17 mouse cellular contexts compared by ENCODE assay signal in genomic region chr8:112911422-112911821, GRCm38 (mm10).
"Had no signal": no experiment of that assay in that cellular context is flagged by ENCODE, and none has a peak within 500 bp of the region (broad histone marks: within the 10 kb centered on the region; RNA-seq: fewer than 3 reads in every experiment).

No protein-coding gene starts in this region.

- ATAC-seq: liver, postnatal 0 days; lung, postnatal 0 days; midbrain, embryonic 13.5 days; midbrain, embryonic 15.5 days had no signal

- H3K9me3 ChIP-seq: lung, embryonic 15.5 days; midbrain, embryonic 13.5 days; midbrain, embryonic 15.5 days; stomach, embryonic 15.5 days had no signal

- H3K4me1 ChIP-seq: megakaryocyte, embryonic 14.5 days had no signal

- H3K4me2 ChIP-seq: lung, embryonic 15.5 days; midbrain, embryonic 11.5 days; midbrain, embryonic 13.5 days; midbrain, embryonic 15.5 days; stomach, embryonic 15.5 days had no signal

- DNase-seq: liver, postnatal 0 days; lung, adult 2 months; lung, postnatal 14 days; lung, postnatal 36 days; right cerebral cortex, postnatal 14 days; thymus, adult 2 months; thymus, postnatal 25 days; thymus, postnatal 4 days had no signal

- H3K4me3 ChIP-seq: lung, embryonic 15.5 days; megakaryocyte, embryonic 14.5 days; midbrain, embryonic 13.5 days; midbrain, embryonic 15.5 days; stomach, embryonic 15.5 days had no signal

- H3K27me3 ChIP-seq: lung, embryonic 15.5 days; megakaryocyte, embryonic 14.5 days; midbrain, embryonic 13.5 days; midbrain, embryonic 15.5 days; stomach, embryonic 15.5 days had no signal

- H3K9ac ChIP-seq: liver, postnatal 0 days; lung, embryonic 15.5 days; midbrain, embryonic 13.5 days; midbrain, embryonic 15.5 days; stomach, embryonic 15.5 days had no signal

- H3K27ac ChIP-seq: lung, embryonic 15.5 days; macrophage; midbrain, embryonic 13.5 days; midbrain, embryonic 15.5 days; stomach, embryonic 15.5 days; stomach, postnatal 0 days had no signal

- H3K36me3 ChIP-seq: lung, embryonic 15.5 days; midbrain, embryonic 13.5 days; midbrain, embryonic 15.5 days; stomach, embryonic 15.5 days had no signal
